8 mouse cellular contexts compared by ENCODE assay signal in genomic region chr1:37872131-37873067, GRCm38 (mm10). TPM values are rescaled to one million over a fixed set of nuclear protein-coding genes. Genes with fewer than 3 reads are reported as not detected.
DNase-seq lines count a peak whose midpoint lies in the region; ATAC-seq lines count a peak whose summit lies in the region.

No protein-coding gene starts in this region.

- H3K4me1 ChIP-seq in intestine, embryonic 14.5 days (replicated peaks; ENCODE audit: control insufficient read depth, insufficient read depth, low read length), result peaks cover 5% of the 10 kb centered on the region; the same call in 1 of the 2 replicates

- H3K9ac ChIP-seq in intestine, embryonic 14.5 days (ENCODE audit: low read length), result peak overlapping the region; percentile 39

- H3K9me3 ChIP-seq in intestine, embryonic 14.5 days (ENCODE audit: control insufficient read depth, low read length), result peaks cover 7% of the 10 kb centered on the region; the same call in 1 of the 2 replicates

- peak; percentile 79 for DNase-seq in adrenal gland, adult 8-10 months
- DNase-seq in embryo, embryonic 11 days, result peak; percentile 88
- DNase-seq in gastrocnemius, postnatal 14 days, result peak; percentile 77
- peak; percentile 88 for DNase-seq in intestine, embryonic 14.5 days (ENCODE audit: low spot score)
- DNase-seq in left cerebral cortex, postnatal 14 days (ENCODE audit: low spot score in 2 of 2), result peak; percentile 81 to 89
- peak; percentile 81 for DNase-seq in right cerebral cortex, postnatal 25 days
- peak; percentile 90 for DNase-seq in yolk sac, embryonic 10.5 days (ENCODE audit: low spot score)

- peaks cover 24% of the 10 kb centered on the region for H3K36me3 ChIP-seq in intestine, embryonic 14.5 days (ENCODE audit: control insufficient read depth, insufficient read depth, low read length)

- ATAC-seq in intestine, embryonic 14.5 days (replicated peaks; ENCODE audit: low FRiP score, low TSS enrichment, low read depth), result peak; percentile 92
- ATAC-seq in megakaryocyte-erythroid progenitor cell, adult 5-6 weeks (replicated peaks; ENCODE audit: low FRiP score, low TSS enrichment, poor library complexity, severe bottlenecking), result peak; percentile 80

- H3K27ac ChIP-seq in intestine, embryonic 14.5 days (ENCODE audit: low read depth), result peak overlapping the region; percentile 49; the same call in 1 of the 2 replicates

- peak overlapping the region; percentile 56 for H3K4me3 ChIP-seq in intestine, embryonic 14.5 days (ENCODE audit: low read depth, low read length)

- intact Hi-C loops in gastrocnemius, postnatal 14 days (cut with DNase I; ENCODE audit: low total_unique reads), result no loop called here
- intact Hi-C loops in left cerebral cortex, postnatal 14 days (cut with DNase I), result no loop called here

- H3K4me2 ChIP-seq in intestine, embryonic 14.5 days (ENCODE audit: low read length), result peak overlapping the region; percentile 64

- H3K27me3 ChIP-seq in intestine, embryonic 14.5 days (replicated peaks; ENCODE audit: control insufficient read depth, insufficient read depth, low read length), result no peaks in the 10 kb centered on the region

- 5% methylated on average over 33 of the region's 33 CpGs for WGBS in intestine, embryonic 14.5 days

RNA-seq across cellular contexts. Expression of gene Lipt1, which starts 0.9 kb away (rescaled TPM):
- 10 to 100 TPM; 13.6 to 15.7 (median 14.9) TPM for total RNA-seq in adrenal gland, adult 8-10 months (2022)
- 1 to 10 TPM; 5.5 to 5.8 TPM for total RNA-seq in gastrocnemius, postnatal 14 days (2021)
- 9.0 and 9.6 TPM in 2 replicates for polyA plus RNA-seq in intestine, embryonic 14.5 days (2014; fragmentation: Nextera tagmentation; extraction: Ambion mirVana)
- 1 to 10 TPM; 7.6 to 7.7 TPM for total RNA-seq in left cerebral cortex, postnatal 14 days (2021)
- total RNA-seq in megakaryocyte-erythroid progenitor cell, adult 5-6 weeks (2014; fragmentation: Nextera tagmentation), result 6.3 and 13.1 TPM in 2 replicates
- total RNA-seq in megakaryocyte-erythroid progenitor cell, adult 5-6 weeks (2017), result 5.5 and 5.8 TPM in 2 replicates

RNA-seq across cellular contexts. Expression of gene Tsga10, which starts 6.2 kb away (rescaled TPM):
- 1 to 10 TPM; 3.9 to 6.6 (median 5.3) TPM for total RNA-seq in adrenal gland, adult 8-10 months (2022)
- total RNA-seq in gastrocnemius, postnatal 14 days (2021), result 1 to 10 TPM; 2.2 to 2.4 TPM
- polyA plus RNA-seq in intestine, embryonic 14.5 days (2014; fragmentation: Nextera tagmentation; extraction: Ambion mirVana), result 4.9 and 5.2 TPM in 2 replicates
- 10 to 100 TPM; 16.7 to 17.3 TPM for total RNA-seq in left cerebral cortex, postnatal 14 days (2021)
- total RNA-seq in megakaryocyte-erythroid progenitor cell, adult 5-6 weeks (2014; fragmentation: Nextera tagmentation), result 1.4 and 2.4 TPM in 2 replicates
- 2.2 and 4.6 TPM in 2 replicates for total RNA-seq in megakaryocyte-erythroid progenitor cell, adult 5-6 weeks (2017)

RNA-seq across cellular contexts. Expression of gene Mitd1, which starts 17.8 kb away (rescaled TPM):
- total RNA-seq in adrenal gland, adult 8-10 months (2022), result 10 to 100 TPM; 11.9 to 16.9 (median 15.1) TPM
- 1 to 10 TPM; 2.2 to 2.5 TPM for total RNA-seq in gastrocnemius, postnatal 14 days (2021)
- polyA plus RNA-seq in intestine, embryonic 14.5 days (2014; fragmentation: Nextera tagmentation; extraction: Ambion mirVana), result 29.1 and 30.6 TPM in 2 replicates
- total RNA-seq in left cerebral cortex, postnatal 14 days (2021), result 10 to 100 TPM in 1 of 2 experiments, 1 to 10 TPM in 1; 8.3 to 11.4 TPM
- 35.8 and 79.7 TPM in 2 replicates for total RNA-seq in megakaryocyte-erythroid progenitor cell, adult 5-6 weeks (2014; fragmentation: Nextera tagmentation)
- 58.4 and 68.1 TPM in 2 replicates for total RNA-seq in megakaryocyte-erythroid progenitor cell, adult 5-6 weeks (2017)

RNA-seq across cellular contexts. Expression of gene Mrpl30, which starts 17.9 kb away (rescaled TPM):
- total RNA-seq in adrenal gland, adult 8-10 months (2022), result 100 to 1,000 TPM; 146 to 176 (median 161) TPM
- total RNA-seq in gastrocnemius, postnatal 14 days (2021), result 100 to 1,000 TPM; 229 to 257 TPM
- 269 and 295 TPM in 2 replicates for polyA plus RNA-seq in intestine, embryonic 14.5 days (2014; fragmentation: Nextera tagmentation; extraction: Ambion mirVana)
- 100 to 1,000 TPM; 142 to 149 TPM for total RNA-seq in left cerebral cortex, postnatal 14 days (2021)
- 306 and 339 TPM in 2 replicates for total RNA-seq in megakaryocyte-erythroid progenitor cell, adult 5-6 weeks (2014; fragmentation: Nextera tagmentation)
- 255 and 318 TPM in 2 replicates for total RNA-seq in megakaryocyte-erythroid progenitor cell, adult 5-6 weeks (2017)

RNA-seq across cellular contexts. Expression of gene Lyg2, which starts 43.9 kb away (rescaled TPM):
- total RNA-seq in adrenal gland, adult 8-10 months (2022), result not detected
- total RNA-seq in gastrocnemius, postnatal 14 days (2021), result not detected
- not detected in 2 replicates for polyA plus RNA-seq in intestine, embryonic 14.5 days (2014; fragmentation: Nextera tagmentation; extraction: Ambion mirVana)
- under 1 TPM in 1 of 2 experiments, not detected in 1; 0.13 TPM for total RNA-seq in left cerebral cortex, postnatal 14 days (2021)
- not detected in 2 replicates for total RNA-seq in megakaryocyte-erythroid progenitor cell, adult 5-6 weeks (2014; fragmentation: Nextera tagmentation)
- total RNA-seq in megakaryocyte-erythroid progenitor cell, adult 5-6 weeks (2017), result not detected in 2 replicates

Comparison
In these comparisons a context has a peak if more than half of its experiments do, and no peak if none do; other contexts are left out.
1. Peak in every context shown above with its lines: DNase-seq, ATAC-seq, H3K4me3 ChIP-seq and H3K27ac ChIP-seq.